Mouse (Mus musculus): Measurements from ENCODE around the gene Mapk6. TPM values are rescaled to one million over a fixed set of nuclear protein-coding genes. Genes with fewer than 3 reads are reported as not detected.

Mapk6 gene
- total and polyA plus RNA-seq, 2 experiments = 10.0 to 21.1 TPM

DNA sequence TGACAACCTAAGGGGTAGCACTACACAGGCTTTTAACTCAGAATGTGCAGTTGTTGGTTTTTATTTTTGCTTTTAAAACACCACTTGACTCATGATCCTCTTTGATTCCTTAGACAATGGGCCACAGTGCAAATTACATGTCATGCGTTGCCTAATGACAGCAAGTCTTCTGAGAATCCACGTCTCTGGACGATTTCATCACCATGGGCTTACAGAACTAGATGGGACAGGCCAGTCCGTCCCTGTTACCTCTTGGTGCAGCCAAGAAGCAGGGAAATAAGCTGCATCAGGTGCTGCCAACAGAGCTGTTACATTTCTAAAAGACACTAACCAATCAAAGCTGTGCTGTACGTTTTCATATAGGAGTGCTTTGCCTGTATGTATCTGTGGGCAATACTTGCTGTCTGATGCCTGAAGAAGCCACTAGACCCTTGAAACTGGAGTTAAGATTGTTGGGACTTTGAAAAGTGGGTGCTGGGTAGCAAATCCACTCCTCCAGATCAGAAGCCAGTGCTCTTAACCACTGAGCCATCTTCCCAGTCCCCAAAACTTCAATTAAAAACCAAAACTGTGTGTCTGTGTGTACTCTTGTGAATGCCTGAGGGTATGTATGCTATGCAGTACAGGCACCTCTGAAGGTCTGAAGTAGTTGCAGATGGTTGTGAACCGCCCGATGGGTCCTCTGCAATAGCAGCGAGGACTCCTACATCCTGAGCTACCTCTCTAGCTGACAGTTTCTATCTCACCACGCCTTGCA, 24.4 kb downstream of the Mapk6 start:
- 78% methylated on average over 9 of the region's 9 CpGs for WGBS
- Histone ChIP-seq H3K27ac (replicated peaks; ENCODE audit: insufficient read depth, low read depth, low read length) (no peak overlapping the region), H3K36me3 (ENCODE audit: control insufficient read depth, insufficient read depth, low read length) (peaks cover 23% of the 10 kb centered on the region), H3K79me2 (ENCODE audit: control insufficient read depth, insufficient read depth, low read length) (no peaks in the 10 kb centered on the region), H3K4me3 (ENCODE audit: insufficient read depth, low read depth, low read length) (no peak overlapping the region), H3K9ac (ENCODE audit: low read depth, low read length) (no peak overlapping the region), H3K4me1 (ENCODE audit: control insufficient read depth, insufficient read depth, low read length) (no peaks in the 10 kb centered on the region), H3K27me3 (ENCODE audit: control insufficient read depth, insufficient read depth, low read length) (no peaks in the 10 kb centered on the region)
- no peak for DNase-seq (ENCODE audit: extremely low read depth, low read depth, low spot score)
- TF ChIP-seq POLR2A (IDR thresholded peaks at IDR 0.05; ENCODE audit: extremely low read depth, insufficient read depth, low read length) (no peak), CTCF (IDR thresholded peaks at IDR 0.05; ENCODE audit: low read depth, low read length) (no peak)

GRCm38 (mm10) chr9:75384337-75384962, 25.4 kb downstream of the Mapk6 start:
- no peaks in the 10 kb centered on the region for H3K4me1 ChIP-seq (ENCODE audit: control insufficient read depth, insufficient read depth, low read length)
- 67% methylated on average over 3 of the region's 3 CpGs for WGBS
- H3K4me3 ChIP-seq (ENCODE audit: insufficient read depth, low read depth, low read length) = no peak overlapping the region
- TF ChIP-seq POLR2A (IDR thresholded peaks at IDR 0.05; ENCODE audit: extremely low read depth, insufficient read depth, low read length) (no peak), CTCF (IDR thresholded peaks at IDR 0.05; ENCODE audit: low read depth, low read length) (no peak)
- no peaks in the 10 kb centered on the region for H3K27me3 ChIP-seq (ENCODE audit: control insufficient read depth, insufficient read depth, low read length)
- peaks cover 17% of the 10 kb centered on the region for H3K36me3 ChIP-seq (ENCODE audit: control insufficient read depth, insufficient read depth, low read length)
- no peak overlapping the region for H3K27ac ChIP-seq (replicated peaks; ENCODE audit: insufficient read depth, low read depth, low read length)
- H3K9ac ChIP-seq (ENCODE audit: low read depth, low read length) = no peak overlapping the region
- H3K79me2 ChIP-seq (ENCODE audit: control insufficient read depth, insufficient read depth, low read length) = no peaks in the 10 kb centered on the region
- DNase-seq (ENCODE audit: extremely low read depth, low read depth, low spot score) = no peak

DNA sequence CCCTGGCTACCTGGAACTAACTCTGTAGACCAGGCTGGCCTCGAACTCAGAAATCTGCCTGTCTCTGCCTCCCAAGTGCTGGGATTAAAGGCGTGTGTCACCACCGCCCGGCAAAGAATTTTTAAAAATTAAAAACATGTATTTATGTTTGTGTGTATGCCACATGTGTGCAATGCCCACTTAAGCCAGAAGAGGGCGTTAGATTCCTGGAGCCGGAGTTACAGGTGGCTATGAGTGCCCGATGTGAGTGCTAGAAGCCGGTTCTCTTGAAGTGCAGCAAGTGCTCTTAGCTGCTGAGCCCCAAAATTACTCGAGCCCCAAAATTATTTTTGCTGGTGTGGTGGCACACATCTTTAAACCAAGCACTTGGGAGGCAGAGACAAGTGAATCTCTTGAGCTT, 26.0 kb downstream of the Mapk6 start:
- Histone ChIP-seq H3K9ac (ENCODE audit: low read depth, low read length) (no peak overlapping the region), H3K36me3 (ENCODE audit: control insufficient read depth, insufficient read depth, low read length) (peaks cover 12% of the 10 kb centered on the region), H3K27me3 (ENCODE audit: control insufficient read depth, insufficient read depth, low read length) (no peaks in the 10 kb centered on the region), H3K79me2 (ENCODE audit: control insufficient read depth, insufficient read depth, low read length) (no peaks in the 10 kb centered on the region), H3K4me3 (ENCODE audit: insufficient read depth, low read depth, low read length) (no peak overlapping the region), H3K4me1 (ENCODE audit: control insufficient read depth, insufficient read depth, low read length) (no peaks in the 10 kb centered on the region), H3K27ac (replicated peaks; ENCODE audit: insufficient read depth, low read depth, low read length) (no peak overlapping the region)
- no peak for TF ChIP-seq POLR2A (IDR thresholded peaks at IDR 0.05; ENCODE audit: extremely low read depth, insufficient read depth, low read length)
- no peak; the same call in 1 of the 2 replicates for TF ChIP-seq CTCF (IDR thresholded peaks at IDR 0.05; ENCODE audit: low read depth, low read length)
- 87% methylated on average over 9 of the region's 9 CpGs for WGBS
- no peak for DNase-seq (ENCODE audit: extremely low read depth, low read depth, low spot score)

DNA sequence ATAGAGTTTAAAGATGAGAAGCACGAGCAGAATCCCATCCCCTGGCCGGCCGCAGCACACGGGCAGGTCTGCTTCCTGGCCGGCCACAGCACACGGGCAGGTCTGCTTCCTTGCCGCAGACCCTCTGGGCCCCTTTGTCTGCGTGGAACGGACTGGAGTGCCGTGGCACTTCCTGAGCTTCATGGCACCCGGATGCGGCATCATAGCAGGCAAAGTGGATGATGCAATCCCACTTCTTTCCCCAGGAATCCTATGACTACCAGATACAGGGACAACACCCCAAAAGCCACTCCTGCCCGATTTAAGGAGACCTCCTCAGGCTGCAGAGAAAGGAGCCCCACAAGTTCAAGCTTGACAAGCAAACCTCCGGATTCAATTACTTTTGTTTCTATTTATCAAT, 27.0 kb downstream of the Mapk6 start:
- Histone ChIP-seq H3K27me3 (ENCODE audit: control insufficient read depth, insufficient read depth, low read length) (no peaks in the 10 kb centered on the region), H3K79me2 (ENCODE audit: control insufficient read depth, insufficient read depth, low read length) (no peaks in the 10 kb centered on the region), H3K4me1 (ENCODE audit: control insufficient read depth, insufficient read depth, low read length) (no peaks in the 10 kb centered on the region), H3K4me3 (ENCODE audit: insufficient read depth, low read depth, low read length) (no peak overlapping the region), H3K27ac (replicated peaks; ENCODE audit: insufficient read depth, low read depth, low read length) (no peak overlapping the region), H3K9ac (ENCODE audit: low read depth, low read length) (no peak overlapping the region), H3K36me3 (ENCODE audit: control insufficient read depth, insufficient read depth, low read length) (peaks cover 7% of the 10 kb centered on the region)
- WGBS = 90% methylated on average over 14 of the region's 14 CpGs
- TF ChIP-seq POLR2A (IDR thresholded peaks at IDR 0.05; ENCODE audit: extremely low read depth, insufficient read depth, low read length) = no peak
- TF ChIP-seq CTCF (IDR thresholded peaks at IDR 0.05; ENCODE audit: low read depth, low read length) = no peak
- no peak for DNase-seq (ENCODE audit: extremely low read depth, low read depth, low spot score)

- H3K27ac ChIP-seq (replicated peaks; ENCODE audit: insufficient read depth, low read depth, low read length) = no peak overlapping the region
- H3K4me3 ChIP-seq (ENCODE audit: insufficient read depth, low read depth, low read length) = no peak overlapping the region
- H3K79me2 ChIP-seq (ENCODE audit: control insufficient read depth, insufficient read depth, low read length) = no peaks in the 10 kb centered on the region
- no peaks in the 10 kb centered on the region for H3K4me1 ChIP-seq (ENCODE audit: control insufficient read depth, insufficient read depth, low read length)
- H3K27me3 ChIP-seq (ENCODE audit: control insufficient read depth, insufficient read depth, low read length) = no peaks in the 10 kb centered on the region
- H3K36me3 ChIP-seq (ENCODE audit: control insufficient read depth, insufficient read depth, low read length) = no peaks in the 10 kb centered on the region
- no peak for DNase-seq (ENCODE audit: extremely low read depth, low read depth, low spot score)
- no peak overlapping the region for H3K9ac ChIP-seq (ENCODE audit: low read depth, low read length)
- TF ChIP-seq POLR2A (IDR thresholded peaks at IDR 0.05; ENCODE audit: extremely low read depth, insufficient read depth, low read length) (no peak), CTCF (IDR thresholded peaks at IDR 0.05; ENCODE audit: low read depth, low read length) (no peak)
- WGBS = 74% methylated on average over 2 of the region's 2 CpGs
Measured at GRCm38 (mm10) chr9:75378774-75379173, 31.0 kb downstream of the Mapk6 start.

DNA sequence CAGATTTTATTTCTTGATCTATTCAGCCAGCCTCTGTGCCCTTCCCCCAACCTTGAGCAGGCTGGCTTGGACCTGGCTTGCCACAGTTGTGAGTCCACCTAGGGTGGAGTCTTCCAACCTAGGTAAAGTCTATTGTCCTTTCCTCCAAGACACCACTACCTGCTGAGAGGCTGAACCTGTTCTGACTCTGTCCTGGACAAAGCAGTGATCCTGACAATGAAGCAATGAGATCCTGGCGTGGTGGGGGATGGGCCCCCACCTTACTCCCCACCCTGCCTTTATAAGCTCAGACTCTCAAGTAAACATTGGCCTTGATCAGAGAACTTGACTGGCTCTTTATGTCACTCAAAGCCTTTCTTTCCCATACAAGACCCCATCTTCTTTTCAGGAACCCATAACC, 33.4 kb downstream of the Mapk6 start:
- Histone ChIP-seq H3K79me2 (ENCODE audit: control insufficient read depth, insufficient read depth, low read length) (no peaks in the 10 kb centered on the region), H3K4me3 (ENCODE audit: insufficient read depth, low read depth, low read length) (no peak overlapping the region), H3K27me3 (ENCODE audit: control insufficient read depth, insufficient read depth, low read length) (no peaks in the 10 kb centered on the region), H3K36me3 (ENCODE audit: control insufficient read depth, insufficient read depth, low read length) (no peaks in the 10 kb centered on the region), H3K4me1 (ENCODE audit: control insufficient read depth, insufficient read depth, low read length) (no peaks in the 10 kb centered on the region), H3K9ac (ENCODE audit: low read depth, low read length) (no peak overlapping the region), H3K27ac (replicated peaks; ENCODE audit: insufficient read depth, low read depth, low read length) (no peak overlapping the region)
- TF ChIP-seq CTCF (IDR thresholded peaks at IDR 0.05; ENCODE audit: low read depth, low read length) = no peak
- TF ChIP-seq POLR2A (IDR thresholded peaks at IDR 0.05; ENCODE audit: extremely low read depth, insufficient read depth, low read length) = no peak
- DNase-seq (ENCODE audit: extremely low read depth, low read depth, low spot score) = no peak
- whole genome bisulfite sequencing = 79% methylated on average over 1 of the region's 1 CpGs

All from liver, adult 2 months (tissue).